Mouse (Mus musculus) cerebellum, postnatal 4 days (tissue): ENCODE results near the gene Ifitm7.
"Not testable (repeated sequence)": the region's sequence is repeated elsewhere in the genome, so short reads cannot be mapped to it uniquely, and the experiment has no call there.

Source experiments
- DNase-seq, 2 experiments: peaks; one replicate each; pipeline ENCODE4 v3.0.0; 2022; ENCODE audit warnings: low spot score in 2 of 2, mixed read lengths in 1 of 2

Ifitm7 gene

DNA sequence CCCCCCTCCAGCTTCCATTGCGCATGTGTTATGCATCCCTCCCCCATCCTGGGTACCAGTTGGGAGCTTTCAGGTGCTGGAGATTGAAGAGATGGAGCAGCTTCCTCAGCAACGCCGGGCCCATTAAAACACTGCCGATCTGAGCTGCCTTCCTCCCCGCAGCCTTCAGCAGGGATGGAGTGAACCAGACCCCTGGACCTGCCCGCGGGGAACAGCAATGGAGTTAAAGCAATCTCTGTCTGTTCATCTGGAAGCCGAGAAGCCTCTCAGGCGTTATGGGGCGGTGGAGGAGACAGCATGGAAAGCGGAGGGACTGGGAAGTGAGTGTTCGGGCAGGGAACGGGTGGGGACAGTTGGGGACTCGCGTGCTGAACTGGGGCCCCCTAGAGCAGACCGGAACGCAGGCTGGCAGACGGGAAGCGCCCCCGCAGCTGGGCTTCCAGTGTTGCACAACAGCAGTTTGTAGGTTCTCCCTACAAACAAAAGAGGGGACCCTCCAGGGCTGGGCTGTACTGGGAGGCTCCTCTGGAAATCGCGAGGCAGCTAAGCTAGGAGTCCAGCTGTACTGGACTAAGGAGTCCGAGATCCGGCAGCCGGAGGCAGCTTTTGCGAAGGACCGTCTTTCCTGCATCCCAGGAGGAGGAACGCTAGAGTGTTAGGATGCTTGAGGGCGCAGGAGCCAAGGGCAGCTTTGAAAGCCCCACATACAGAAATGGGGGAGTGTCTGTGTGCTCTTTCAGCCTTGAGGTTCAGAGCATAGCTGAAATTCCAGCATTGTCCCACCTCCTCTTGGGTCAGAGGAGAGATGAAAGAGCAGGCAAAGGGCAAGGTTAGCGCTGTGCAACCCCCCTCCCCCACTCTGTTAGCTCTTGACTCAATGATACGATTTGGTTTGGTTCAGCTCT lies at the start of gene Ifitm7, which contains the start of gene 2900011O08Rik:
TSS of gene Ifitm7 (minus strand) at position 315 of the 905 bp plus-strand sequence.
TSS of gene 2900011O08Rik (plus strand) at position 31 of the 905 bp plus-strand sequence.
- peak in 1 of 2 experiments; percentile 24 for DNase-seq

DNA sequence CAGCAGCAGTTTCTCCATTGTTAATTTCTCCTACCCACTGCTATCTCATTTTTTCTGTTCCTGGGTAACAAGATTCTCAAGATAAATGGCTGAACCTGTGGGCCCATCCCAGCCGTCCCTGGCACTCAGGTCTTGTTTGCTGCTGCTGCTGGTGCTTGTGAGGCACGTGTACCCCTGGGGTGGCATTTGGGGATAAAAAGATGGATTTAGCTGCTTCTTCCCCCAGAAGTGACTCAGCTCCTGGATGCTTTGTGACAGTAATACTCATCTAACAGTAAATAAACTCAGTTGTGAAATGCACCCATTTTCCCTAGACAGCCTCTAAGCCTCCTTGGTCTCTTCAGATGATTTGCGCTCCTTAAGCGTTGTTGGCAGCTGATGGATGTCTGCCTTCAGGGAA lies 46.4 kb upstream of the Ifitm7 start:
- no peak for DNase-seq

DNA sequence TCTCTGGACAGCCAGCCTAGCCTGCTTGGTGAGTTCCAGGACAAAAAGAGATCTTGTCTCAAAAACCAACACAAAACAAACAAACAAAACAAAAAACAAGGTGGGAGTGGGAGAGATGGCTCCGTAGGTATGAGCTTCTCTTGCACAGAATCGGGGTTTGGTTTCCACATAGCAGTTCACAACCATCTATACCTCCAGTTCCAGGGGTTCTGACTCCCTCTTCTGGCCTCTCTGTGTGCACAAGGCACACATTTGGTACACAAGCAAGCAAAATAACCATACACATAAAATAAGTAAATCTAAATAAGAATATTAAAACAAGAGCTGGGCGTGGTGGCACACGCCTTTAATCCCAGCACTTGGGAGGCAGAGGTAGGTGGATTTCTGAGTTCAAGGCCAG lies 44.0 kb upstream of the Ifitm7 start:
- no peak for DNase-seq

DNA sequence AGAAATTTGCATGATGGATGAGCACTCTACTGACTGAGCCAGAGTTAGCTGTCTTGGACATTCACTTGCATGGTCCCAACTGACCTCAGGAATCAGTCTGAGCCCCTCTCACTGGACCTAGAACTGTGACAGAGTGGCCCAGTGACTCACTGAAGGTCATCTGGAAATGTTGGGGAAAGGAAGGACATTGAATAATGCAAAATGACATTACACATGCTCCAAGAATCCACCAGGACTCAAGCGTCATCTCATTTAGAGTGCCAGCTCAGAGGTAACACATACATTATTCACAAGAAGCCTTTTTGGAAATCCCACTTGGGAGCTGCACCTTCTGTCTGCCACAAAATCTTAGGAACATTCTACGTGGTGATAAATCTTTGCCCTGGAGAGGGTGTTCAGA lies 43.2 kb upstream of the Ifitm7 start:
- DNase-seq, result no peak

DNA sequence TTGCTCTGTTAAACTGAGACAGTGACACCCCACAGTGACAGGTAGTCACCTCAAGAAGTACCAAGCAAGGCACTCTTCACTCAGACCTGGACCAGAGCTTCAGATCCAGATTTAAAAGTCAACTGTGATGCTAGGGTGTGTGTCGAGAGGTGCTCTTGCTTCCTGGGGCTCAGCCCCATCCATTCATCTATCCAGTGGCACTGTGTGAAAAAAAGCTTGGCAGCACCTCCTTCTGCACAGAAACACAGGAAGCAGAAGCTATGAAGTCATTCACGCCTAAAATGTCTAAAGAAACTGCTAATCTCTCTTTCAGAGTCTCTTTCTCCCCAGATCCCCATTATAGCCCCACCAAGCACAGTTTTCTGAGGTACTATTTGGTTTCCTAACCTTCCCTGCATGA lies 42.4 kb upstream of the Ifitm7 start:
- DNase-seq, result no peak

DNA sequence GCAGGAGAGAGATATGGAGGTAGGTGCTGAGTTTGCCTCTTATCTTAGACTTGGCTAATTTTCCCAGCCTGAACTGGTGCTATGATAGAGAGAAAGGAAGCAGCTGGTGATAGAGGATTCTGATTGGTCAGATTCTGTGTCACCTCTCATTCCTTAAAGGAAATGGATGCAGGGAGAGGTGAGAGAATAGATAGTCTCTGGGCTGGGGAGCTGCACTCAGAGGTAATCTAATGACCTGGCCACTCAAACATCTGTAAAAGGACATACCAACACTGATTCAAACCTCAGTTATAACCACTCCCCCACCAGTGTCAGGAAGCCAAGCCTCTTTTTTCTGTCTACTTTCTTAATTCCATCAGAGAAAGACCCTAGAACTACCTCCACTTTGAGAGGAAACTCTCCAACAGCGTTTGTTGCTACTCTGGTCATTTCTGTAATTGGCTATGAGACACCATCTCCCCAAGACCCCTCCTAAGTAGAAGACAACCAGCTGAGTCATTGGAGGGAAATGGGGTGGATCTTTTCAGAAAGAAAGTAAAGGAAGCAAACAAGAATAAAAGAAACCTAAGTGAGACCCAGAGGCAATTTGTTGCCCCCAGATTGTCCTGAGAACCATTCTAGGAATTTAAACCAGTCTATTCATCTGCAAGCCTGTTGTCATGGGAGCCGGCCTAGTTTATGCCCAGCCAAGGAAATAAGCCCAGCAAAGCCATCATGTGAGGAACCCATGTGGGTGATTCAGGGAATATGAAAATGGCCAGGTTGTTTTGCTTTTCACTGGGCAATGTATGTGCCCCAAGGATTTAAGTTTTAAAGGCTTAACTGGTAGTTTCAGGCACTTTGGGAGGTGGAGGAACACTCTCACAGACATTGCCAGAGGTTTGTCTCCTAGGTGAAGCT lies 38.7 kb upstream of the Ifitm7 start:
- no peak for DNase-seq

DNA sequence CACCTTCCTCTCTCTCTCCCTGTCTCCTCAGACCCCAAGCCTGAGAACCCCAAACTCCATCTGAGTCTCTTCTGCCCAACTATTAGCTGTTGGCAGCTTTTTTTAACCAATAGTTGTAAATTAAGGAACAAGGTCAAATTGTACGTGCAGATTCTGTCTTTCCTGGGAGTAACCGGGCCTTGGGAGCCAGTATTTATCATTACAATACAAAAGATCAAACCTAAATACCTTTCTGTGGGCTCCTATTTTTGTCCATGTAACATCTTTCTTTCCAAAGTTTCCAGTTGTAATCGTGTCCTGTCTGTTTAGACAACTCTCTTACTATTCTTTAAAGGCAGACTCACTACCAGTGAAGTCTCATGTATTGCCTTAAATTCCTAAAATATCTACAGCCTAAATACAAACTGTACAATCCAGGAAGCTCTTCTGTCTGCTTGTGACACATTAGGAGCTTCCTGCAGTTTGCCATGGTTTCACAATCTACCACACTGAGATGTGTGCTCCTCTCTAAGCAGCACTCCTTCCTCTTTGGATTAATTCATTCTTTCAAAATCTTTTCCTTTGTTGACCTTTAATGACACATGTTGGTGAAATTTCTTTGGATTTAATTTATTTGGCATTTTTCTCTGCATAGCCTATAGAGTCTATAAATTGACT lies 34.6 kb upstream of the Ifitm7 start:
- DNase-seq, result no peak

DNA sequence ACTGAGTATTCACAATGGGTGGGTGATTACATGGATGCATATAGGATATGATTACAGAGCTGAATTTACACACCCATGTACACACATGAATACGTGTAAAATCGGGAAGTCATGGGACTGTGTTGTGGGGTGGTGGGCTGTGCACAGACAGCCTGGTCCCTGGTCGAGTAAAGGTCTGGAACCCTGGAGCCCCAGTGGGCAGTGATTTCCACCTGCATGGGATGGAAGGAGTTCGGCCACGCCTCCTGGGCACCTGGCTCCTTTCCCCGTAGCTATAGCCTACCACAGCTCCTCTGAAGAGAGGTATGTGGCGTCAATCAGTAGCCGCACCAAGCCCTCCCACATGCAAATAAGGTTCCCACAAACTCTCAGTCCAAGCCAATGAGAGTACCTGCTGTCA lies 30.6 kb upstream of the Ifitm7 start:
- DNase-seq, result no peak

DNA sequence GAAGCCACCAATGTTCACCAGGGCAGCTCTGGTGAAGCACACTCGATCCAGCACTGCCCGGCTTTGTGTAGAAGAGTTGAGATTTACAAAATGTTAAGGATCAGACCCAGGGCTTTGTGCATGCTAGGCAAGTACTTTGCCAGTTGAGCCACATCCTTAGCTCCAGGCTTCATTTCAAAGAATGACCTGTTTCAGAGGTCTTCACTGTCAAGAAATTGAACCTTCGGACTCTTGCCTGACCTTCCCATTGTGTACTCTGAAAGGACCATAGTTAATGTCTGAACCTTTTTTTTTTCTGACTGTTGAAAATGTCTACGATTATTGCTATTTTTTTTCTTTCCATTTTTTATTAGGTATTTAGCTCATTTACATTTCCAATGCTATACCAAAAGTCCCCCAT lies 23.3 kb upstream of the Ifitm7 start:
- DNase-seq, result no peak

DNA sequence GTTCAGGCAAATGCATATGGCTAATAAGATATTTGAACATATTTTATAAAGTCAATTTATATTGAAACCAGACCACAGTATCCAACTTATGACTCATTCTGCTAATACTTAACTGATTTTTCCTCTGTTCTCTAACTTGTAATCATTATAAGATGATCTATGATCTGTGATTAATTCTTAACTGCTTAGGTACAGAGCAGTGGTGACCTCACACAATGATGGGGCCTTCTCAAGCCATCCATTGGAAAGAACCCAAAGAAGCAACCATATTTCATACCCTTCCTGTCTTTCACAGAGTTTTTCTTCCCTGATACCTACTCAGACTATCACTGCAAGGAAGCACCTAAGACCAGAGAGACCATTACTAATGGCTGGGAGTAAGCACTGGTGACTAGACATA lies 22.0 kb upstream of the Ifitm7 start:
- no peak for DNase-seq

DNA sequence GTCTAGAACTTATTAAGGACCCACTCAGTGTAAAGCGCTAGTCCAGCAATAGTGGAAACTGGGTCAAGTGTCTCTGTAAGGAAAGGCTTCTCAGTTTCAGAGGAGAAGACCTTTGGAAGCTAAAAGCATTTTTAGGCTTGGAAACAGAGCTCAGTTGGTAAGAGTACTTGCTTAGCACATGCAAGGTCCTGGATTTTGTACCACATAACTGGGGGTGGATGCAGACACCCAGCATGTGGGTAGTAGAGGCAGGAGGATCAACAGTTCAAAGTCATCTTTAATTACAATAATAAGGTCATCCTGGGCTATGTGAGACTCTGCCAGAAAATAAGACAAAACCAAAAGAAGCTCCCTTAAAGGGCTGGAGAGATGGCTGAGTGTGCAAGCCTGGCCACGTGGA lies 21.4 kb upstream of the Ifitm7 start:
- DNase-seq, result no peak

DNA sequence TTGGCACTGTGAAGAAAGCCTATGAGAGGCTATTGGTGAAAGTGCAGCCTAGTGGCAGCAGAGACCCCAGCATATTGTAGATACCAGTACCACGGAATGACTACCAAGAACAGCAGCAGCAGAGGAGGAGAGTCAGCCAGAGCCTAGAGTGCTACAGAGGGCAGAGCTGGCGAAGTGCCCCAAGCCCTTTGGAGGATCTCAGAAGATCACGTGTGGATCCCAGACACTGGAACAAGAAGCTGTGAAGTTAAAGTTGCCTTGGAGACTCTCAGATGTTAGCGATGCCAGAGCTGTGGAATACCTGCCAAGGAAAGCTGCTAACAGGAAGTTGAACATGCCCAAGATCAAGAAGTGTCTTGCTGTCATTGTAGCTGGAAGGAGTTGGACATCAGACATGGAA lies 18.6 kb upstream of the Ifitm7 start:
- peak in 1 of 2 experiments; percentile 4 for DNase-seq

DNA sequence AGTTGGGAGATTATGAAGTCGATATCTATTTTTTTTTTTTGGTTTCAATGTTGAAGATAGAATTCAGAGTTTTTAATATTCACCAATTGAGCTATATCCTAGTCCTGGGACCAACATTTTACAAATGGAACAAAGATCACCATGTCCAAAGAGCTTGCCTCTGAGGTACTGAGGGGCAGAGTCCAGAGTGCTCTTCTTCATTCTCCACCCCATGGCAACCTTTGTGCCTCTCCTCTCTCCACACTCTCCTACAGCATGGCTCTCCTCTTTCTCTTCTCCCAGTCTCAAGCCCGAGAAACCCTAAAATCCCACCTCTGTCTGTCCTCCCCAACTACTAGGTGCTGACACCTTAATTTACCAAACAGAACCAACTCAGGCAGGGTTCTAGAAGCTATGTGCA lies 18.0 kb upstream of the Ifitm7 start:
- DNase-seq, result no peak

DNA sequence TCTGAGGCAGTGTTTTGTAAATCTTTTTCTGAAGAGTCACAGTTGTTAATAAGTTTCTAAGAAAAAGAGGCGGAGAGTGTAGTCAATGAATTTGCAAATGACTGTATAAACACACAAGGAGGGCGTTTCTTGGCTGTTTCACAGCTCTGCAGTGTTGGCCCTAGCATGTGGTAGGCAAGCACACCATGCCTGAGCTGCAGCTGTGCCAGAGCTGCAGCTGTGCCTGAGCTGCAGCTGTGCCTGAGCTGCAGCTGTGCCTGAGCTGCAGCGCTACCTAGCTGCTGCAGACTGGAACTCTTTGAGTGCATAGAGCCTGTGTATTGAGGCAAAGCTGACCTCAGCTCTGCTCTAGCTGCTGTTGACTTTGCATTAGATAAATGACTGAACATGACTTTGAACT lies 17.5 kb upstream of the Ifitm7 start:
- no peak for DNase-seq

DNA sequence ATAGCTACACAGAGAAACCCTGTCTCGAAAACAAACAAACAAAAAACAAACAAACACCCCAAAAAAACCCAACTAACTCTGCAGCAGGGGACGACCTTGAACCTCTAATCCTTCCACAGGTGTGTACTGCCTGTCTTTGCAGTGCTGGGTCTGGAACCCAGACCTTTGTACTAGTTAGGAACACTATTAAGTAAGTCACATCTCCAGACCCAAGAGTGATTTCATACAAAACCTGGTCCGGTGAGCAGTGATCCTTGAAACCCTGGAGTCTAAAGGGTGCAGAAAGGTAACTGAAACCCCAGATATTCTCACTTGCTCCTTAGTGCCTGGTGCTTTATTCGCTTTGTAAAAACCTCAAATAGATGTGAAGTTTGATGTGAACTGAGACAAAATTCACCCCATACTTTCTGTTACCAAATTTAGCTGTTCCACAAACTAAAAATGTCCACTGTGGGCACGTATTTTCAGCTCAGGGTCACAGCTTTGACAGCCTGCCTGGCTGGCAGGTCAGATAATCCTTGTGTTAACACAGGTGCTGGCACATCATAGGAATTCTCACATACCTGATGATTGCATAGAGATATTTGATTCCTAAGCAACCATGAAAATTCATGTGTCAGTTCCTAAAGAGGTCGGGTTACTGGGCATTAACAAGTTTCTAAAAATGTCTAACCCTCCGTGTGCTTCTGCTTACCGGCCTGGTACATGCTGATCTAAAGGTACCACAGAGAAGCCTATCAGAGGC lies 16.9 kb upstream of the Ifitm7 start:
- DNase-seq, result no peak

DNA sequence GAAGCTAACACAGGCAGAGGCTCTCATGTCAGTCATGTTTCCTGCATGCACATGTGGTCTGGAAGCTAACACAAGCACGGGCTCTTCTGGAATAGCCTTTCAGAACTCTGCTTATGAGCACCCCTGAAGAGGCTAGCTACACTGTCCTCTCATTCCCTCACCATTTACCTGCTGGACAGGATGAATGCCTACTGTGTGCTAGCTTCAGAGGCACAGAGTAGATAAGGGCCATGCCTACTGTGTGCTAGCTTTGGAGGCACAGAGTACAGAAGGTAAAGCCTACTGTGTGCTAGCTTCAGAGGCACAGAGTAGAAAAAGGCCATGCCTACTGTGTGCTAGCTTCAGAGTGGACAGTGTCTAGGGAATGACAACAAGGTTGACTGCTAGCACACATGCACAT lies 7.8 kb upstream of the Ifitm7 start:
- no peak for DNase-seq

DNA sequence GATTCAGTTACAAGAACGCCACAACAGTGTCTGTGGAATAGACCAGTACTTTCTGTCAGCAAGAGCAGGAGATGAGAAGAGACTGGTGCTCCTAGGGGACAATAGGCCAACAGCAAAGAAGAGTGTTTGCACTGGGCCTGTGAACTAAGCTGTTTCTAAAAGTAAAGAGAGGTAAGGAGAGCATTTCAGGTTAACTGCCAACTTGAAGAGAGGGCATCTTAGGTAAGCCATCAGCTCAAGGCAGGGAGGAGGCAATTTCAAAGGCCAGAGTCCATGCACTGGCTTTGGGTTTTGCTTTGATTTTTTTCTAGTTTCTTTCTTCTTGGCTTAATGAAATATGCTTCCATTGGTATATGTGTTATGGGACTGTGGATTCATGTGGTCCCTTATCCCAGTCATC lies 7.4 kb upstream of the Ifitm7 start:
- no peak for DNase-seq

DNA sequence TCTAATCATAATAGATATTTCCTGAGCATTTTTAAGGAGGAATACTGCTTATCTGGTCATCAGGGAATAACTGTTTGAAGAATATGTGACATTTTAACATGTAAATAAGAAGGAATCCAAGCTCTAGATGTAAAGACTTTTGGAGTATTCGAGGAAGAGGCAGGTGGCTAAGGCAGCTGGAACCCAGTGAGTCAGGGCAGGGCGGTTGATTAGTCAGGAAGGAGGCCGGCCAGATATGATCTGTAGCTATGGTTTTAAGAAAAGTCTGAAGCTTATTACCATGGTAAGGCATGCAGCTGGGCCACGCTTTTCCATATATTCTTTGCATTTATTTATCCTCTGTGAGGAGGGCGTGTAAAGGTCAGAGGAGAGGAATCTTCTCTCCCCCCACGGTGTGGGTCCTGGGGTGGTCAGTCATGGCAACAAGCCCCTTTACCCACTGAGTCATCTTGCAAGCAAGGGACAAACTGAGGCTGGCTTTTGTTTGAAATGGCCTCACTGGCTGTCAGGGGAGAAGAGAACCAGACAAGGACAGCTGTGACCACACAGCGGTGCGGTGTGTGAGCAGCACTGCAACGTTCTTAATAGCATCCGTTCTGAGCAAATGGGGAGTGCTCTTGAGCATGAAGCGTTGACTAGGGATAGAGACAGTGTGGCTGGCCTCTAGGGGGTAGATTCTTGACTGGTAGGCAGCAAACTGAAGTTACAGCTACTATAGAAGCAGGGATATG lies 6.0 kb upstream of the Ifitm7 start:
- no peak for DNase-seq

DNA sequence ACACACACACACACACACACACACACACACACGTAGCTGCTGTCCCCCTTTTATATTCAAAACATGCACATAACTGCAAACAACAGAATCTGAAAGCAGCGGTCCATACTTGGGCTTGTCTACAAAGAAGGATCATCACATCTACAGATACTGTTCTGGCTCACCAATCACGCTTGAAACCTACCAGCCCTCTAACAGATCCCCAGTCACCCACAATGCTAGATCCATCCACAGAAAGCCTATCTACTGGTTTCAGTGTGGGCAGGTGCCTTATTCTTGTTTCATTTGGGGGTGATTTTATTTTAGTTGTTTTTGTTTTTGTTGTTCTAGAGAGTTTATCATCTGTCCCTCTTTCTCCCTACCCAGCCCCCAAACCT lies 503 bp downstream of the Ifitm7 start:
- DNase-seq, result no peak

DNA sequence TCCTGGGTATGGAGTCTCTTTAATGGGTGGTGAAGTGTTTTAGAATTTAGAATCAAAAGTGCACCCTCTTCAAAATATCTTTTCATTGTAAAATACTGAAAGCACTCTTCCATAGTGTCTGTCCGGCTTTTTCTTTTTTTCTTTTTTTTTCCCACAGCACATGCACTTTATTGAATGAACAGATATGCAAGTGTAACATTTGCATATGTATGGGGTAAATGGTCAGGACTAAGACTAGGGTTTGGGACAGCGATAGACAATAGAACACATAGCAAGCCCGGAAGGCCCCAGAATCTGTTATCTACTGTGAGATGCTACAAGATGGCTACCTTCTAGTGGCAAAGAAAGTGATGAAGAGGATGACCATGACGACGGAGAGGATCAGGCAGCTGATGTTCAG lies 3.5 kb downstream of the Ifitm7 start:
- DNase-seq, result no peak

DNA sequence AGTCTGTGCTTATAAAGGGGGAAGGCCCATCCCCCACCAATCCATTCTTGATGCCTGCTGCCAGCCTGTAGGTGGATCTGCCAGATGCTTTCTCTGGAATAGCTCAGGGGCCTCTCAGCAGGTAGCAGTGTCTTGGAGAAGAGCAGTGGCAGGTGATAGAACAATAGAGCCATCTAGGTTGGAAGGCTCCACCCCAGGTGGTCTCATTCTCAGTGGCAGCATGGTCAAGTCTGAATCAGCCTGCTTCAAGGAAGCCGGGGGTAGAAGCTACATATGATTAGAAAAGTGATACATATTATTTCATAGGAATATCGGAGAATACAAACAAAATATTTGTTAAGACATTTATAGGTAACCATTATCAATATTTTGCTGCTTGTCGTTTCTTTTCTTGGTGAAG lies 5.0 kb downstream of the Ifitm7 start:
- not testable (repeated sequence) for DNase-seq
